Mouse (Mus musculus) layer of hippocampus, adult 2 months (tissue): ENCODE measurements around the gene Lhx9. TPM values are rescaled to one million over a fixed set of nuclear protein-coding genes. Genes with fewer than 3 reads are reported as not detected.

ENCODE experiments used
- DNase-seq, 2 experiments: peaks; one replicate each; pipeline ENCODE4 v3.0.0; 2022; ENCODE audit warnings: low spot score in 2 of 2
- H3K27ac ChIP-seq: fragments of 200-600 bp; 2 replicates; pipeline ENCODE4 v1.8.1; 2022
- H3K4me3 ChIP-seq: fragments of 200-600 bp; 2 replicates; pipeline ENCODE4 v1.8.1; 2022; ENCODE audit warnings: mild to moderate bottlenecking
- CTCF ChIP-seq: fragments of 200-600 bp; conservative IDR thresholded peaks from 2 replicates; pipeline ENCODE4 v1.8.1; 2022; ENCODE audit warnings: antibody characterized with exemption, mild to moderate bottlenecking, moderate library complexity
- total RNA-seq, 2 experiments: library from RNA; stranded (reverse); gene quantifications; 2 replicates each; pipeline ENCODE4 v1.2.3; 2021

Gene Lhx9
- total RNA-seq, 2 experiments from 2014 or later = 16.5 to 17.4 TPM

- H3K27ac ChIP-seq = no peak overlapping the region
- no peak for TF ChIP-seq CTCF
- no peak for DNase-seq
- H3K4me3 ChIP-seq = peak overlapping the region; percentile 33; the same call in 1 of the 2 replicates
Observed at GRCm38 (mm10) chr1:138846131-138846530, 2.2 kb downstream of the Lhx9 start.

GRCm38 (mm10) chr1:138845481-138845880, 2.9 kb downstream of the Lhx9 start:
- no peak overlapping the region for H3K27ac ChIP-seq
- DNase-seq = no peak
- TF ChIP-seq CTCF = no peak
- H3K4me3 ChIP-seq = no peak overlapping the region

GRCm38 (mm10) chr1:138844166-138844565, 4.2 kb downstream of the Lhx9 start:
- Histone ChIP-seq H3K4me3 (peak overlapping the region; percentile 53), H3K27ac (no peak overlapping the region; the same call in 1 of the 2 replicates)
- TF ChIP-seq CTCF = no peak
- no peak for DNase-seq

GRCm38 (mm10) chr1:138843361-138844091, 4.9 kb downstream of the Lhx9 start:
- H3K4me3 ChIP-seq = peak overlapping the region; percentile 53
- no peak for DNase-seq
- peak overlapping the region; percentile 88; the same call in 1 of the 2 replicates for H3K27ac ChIP-seq
- no peak for TF ChIP-seq CTCF

- Histone ChIP-seq H3K4me3 (peak overlapping the region; percentile 63), H3K27ac (peak overlapping the region; percentile 88; the same call in 1 of the 2 replicates)
- no peak for DNase-seq
- TF ChIP-seq CTCF = no peak
Observed at GRCm38 (mm10) chr1:138842756-138843155, 5.6 kb downstream of the Lhx9 start.

GRCm38 (mm10) chr1:138842315-138842714, 6.1 kb downstream of the Lhx9 start:
- Histone ChIP-seq H3K27ac (peak overlapping the region; percentile 88; the same call in 1 of the 2 replicates), H3K4me3 (peak overlapping the region; percentile 63)
- TF ChIP-seq CTCF = peak; percentile 21; the same call in 1 of the 2 replicates
- DNase-seq = no peak

GRCm38 (mm10) chr1:138841306-138842095, 6.9 kb downstream of the Lhx9 start:
- Histone ChIP-seq H3K27ac (peak overlapping the region; percentile 88), H3K4me3 (peak overlapping the region; percentile 63)
- no peak for TF ChIP-seq CTCF
- no peak for DNase-seq

GRCm38 (mm10) chr1:138840440-138841305, 7.7 kb downstream of the Lhx9 start:
- Histone ChIP-seq H3K4me3 (peak overlapping the region; percentile 63), H3K27ac (peak overlapping the region; percentile 88)
- DNase-seq = no peak
- TF ChIP-seq CTCF = no peak

- TF ChIP-seq CTCF = no peak
- Histone ChIP-seq H3K4me3 (peak overlapping the region; percentile 63), H3K27ac (peak overlapping the region; percentile 88)
- DNase-seq = no peak
Observed at GRCm38 (mm10) chr1:138839809-138840430, 8.5 kb downstream of the Lhx9 start.

GRCm38 (mm10) chr1:138839291-138839690, 9.1 kb downstream of the Lhx9 start:
- Histone ChIP-seq H3K27ac (no peak overlapping the region), H3K4me3 (peak overlapping the region; percentile 8; the same call in 1 of the 2 replicates)
- DNase-seq = no peak
- no peak for TF ChIP-seq CTCF

- Histone ChIP-seq H3K4me3 (peak overlapping the region; percentile 33), H3K27ac (no peak overlapping the region)
- DNase-seq = no peak
- TF ChIP-seq CTCF = no peak
Observed at GRCm38 (mm10) chr1:138837786-138838743, 10.3 kb downstream of the Lhx9 start.
